Mouse (Mus musculus) neural tube, postnatal 0 days (tissue): ENCODE data around the gene Cbr4. TPM values are rescaled to one million over a fixed set of nuclear protein-coding genes. Genes with fewer than 3 reads are reported as not detected.

ENCODE experiments used
- polyA plus RNA-seq: library from polyadenylated mRNA; unstranded; fragments of >200 nt; fragmentation: Nextera tagmentation; extraction: Ambion mirVana; gene quantifications from 2 replicates; pipeline ENCODE4 v1.2.1, GENCODE M21; 2015

Gene Cbr4
- 23.5 and 27.9 TPM in 2 replicates for polyA plus RNA-seq

DNA sequence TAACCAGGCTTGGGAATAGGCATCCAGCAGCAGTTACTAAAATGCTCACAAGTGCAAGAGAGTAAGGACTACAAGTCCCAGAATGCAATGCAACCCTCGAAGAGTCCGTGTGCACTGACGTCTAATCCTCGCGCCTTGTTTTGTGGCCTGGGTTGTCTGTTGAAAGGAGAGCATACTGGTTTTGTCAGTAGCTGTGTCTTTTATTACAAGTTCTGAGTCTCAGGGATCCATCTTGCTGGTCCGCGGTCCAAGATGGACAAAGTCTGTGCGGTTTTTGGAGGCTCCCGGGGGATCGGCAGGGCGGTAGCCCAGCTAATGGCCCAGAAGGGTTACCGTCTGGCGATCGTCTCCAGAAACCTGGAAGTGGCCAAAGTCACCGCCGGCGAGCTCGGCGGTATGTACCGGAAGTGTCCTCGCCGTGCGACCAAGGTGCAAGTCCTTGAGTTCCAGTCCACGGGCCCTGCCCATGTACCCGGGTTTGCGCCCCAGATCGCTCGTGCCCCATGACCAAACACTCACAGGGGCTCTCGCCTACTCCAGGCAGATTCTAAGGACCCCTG lies at the start of gene Cbr4:
TSS of gene Cbr4 (plus strand) at position 138 of the 560 bp plus-strand sequence.

